Mouse (Mus musculus) liver, embryonic 14 days (tissue): ENCODE measurements around the gene Gm10096. TPM values are rescaled to one million over a fixed set of nuclear protein-coding genes. Genes with fewer than 3 reads are reported as not detected.

Experiments
- polyA plus RNA-seq: library from polyadenylated mRNA; depleted of rRNA; stranded (reverse); fragments of >200 nt; gene quantifications from 2 replicates; pipeline ENCODE4 v1.2.3, GENCODE M21; 2012; rRNA removed

The Gm10096 gene
- not detected in 2 replicates for polyA plus RNA-seq

GRCm38 (mm10) chrX:28954602-28955001 is at the start of gene Gm10096:
Gene Gm10096 (minus strand): TSS chrX:28954702.

